Mouse (Mus musculus) CH12.LX (cell line): ENCODE data around the gene Dynll1.

Experiments used
- CTCF ChIP-seq, 2 experiments: IDR thresholded peaks in 1 of 2; conservative IDR thresholded peaks in 1 of 2; 2 replicates each; pipeline ENCODE4 v1.5.1; 2011 to 2012; ENCODE audit warnings: low read depth in 2 of 2, low read length in 2 of 2, improper control_type of control experiment in 1 of 2, inconsistent platforms in 1 of 2, mild to moderate bottlenecking in 1 of 2, moderate library complexity in 1 of 2
- EP300 ChIP-seq: IDR thresholded peaks from 2 replicates; pipeline ENCODE4 v1.6.1; 2011; ENCODE audit warnings: low read length, improper control_type of control experiment
- GABPA ChIP-seq: IDR thresholded peaks from 2 replicates; pipeline ENCODE4 v1.6.1; 2012; ENCODE audit warnings: low read depth, low read length, improper control_type of control experiment, inconsistent platforms; ENCODE audit not compliant: insufficient replicate concordance
- HCFC1 ChIP-seq: IDR thresholded peaks from 2 replicates; pipeline ENCODE4 v1.6.1; 2012; ENCODE audit warnings: low read depth, mild to moderate bottlenecking, inconsistent platforms, low read length, improper control_type of control experiment
- POLR2A ChIP-seq: IDR thresholded peaks from 2 replicates; pipeline ENCODE4 v1.6.1; 2011; ENCODE audit warnings: low read depth, mild to moderate bottlenecking, improper control_type of control experiment, low read length
- POLR2AphosphoS2 ChIP-seq: IDR thresholded peaks from 2 replicates; pipeline ENCODE4 v1.6.1; 2011; ENCODE audit warnings: low read depth, low read length, improper control_type of control experiment
- SMC3 ChIP-seq: IDR thresholded peaks from 2 replicates; pipeline ENCODE4 v1.6.1; 2011; ENCODE audit warnings: low read depth, low read length, improper control_type of control experiment
- TBP ChIP-seq: conservative IDR thresholded peaks from 2 replicates; pipeline ENCODE4 v1.6.1; 2011; ENCODE audit warnings: low read depth, low read length, improper control_type of control experiment
- TCF12 ChIP-seq: IDR thresholded peaks from 2 replicates; pipeline ENCODE4 v1.6.1; 2014; ENCODE audit warnings: low read depth, mild to moderate bottlenecking, inconsistent platforms, low read length, improper control_type of control experiment
- UBTF ChIP-seq: IDR thresholded peaks from 2 replicates; pipeline ENCODE4 v1.6.1; 2012; ENCODE audit warnings: low read depth, mild to moderate bottlenecking, inconsistent platforms, low read length, improper control_type of control experiment, moderate library complexity
- ZC3H11A ChIP-seq: IDR thresholded peaks from 2 replicates; pipeline ENCODE4 v1.6.1; 2012; ENCODE audit warnings: low read depth, mild to moderate bottlenecking, inconsistent platforms, low read length, improper control_type of control experiment
- ZMIZ1 ChIP-seq: IDR thresholded peaks from 2 replicates; pipeline ENCODE4 v1.6.1; 2012; ENCODE audit warnings: low read depth, mild to moderate bottlenecking, inconsistent platforms, low read length, improper control_type of control experiment

DNA sequence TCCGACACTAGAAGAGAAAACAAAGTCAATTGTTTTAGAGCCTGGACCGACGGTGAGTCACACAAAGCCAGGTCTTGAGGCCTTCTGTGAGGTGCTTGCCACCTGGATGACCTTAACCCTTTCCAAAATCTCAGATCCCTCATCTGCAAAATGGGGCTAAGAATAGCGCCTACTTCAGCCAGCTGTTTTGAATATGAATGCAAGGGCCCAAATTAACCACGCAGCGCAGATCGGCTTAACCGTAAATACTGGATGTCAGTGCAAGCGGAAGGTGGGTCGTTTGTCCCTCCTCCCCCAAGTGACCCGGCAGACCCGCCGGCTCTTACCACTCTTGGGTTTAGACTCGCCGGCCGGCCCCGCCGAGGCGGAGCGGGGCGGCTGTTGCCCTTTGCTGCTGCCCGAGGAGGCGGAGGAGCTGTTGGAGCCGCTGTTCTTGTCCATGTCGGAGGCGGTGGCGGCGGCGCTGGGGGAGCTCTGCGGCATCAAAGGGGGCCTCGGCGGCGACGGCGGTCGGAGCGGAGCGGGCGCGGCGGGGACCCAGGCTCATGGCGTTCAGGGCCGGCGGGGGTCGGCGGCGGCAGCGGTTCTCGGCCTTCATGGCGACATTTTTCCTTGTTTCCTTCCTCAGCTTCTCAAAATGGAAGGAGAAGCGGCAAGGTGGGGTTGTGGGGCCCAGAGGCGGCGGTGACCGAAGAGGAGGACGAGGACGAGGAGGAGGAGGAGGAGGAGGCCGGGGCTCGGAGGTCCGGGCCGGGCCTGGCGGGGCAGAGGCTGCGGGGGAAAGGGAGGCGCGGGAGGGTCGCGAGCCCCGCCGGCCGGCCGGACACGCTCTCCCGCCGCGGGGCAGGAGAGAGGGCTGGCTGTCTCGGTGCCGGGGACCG lies 28.6 kb downstream of the Dynll1 start:
- no peak for TF ChIP-seq CTCF (conservative IDR thresholded peaks at IDR 0.05 in 1 of 2, IDR thresholded peaks at IDR 0.05 in 1 of 2; ENCODE audit: low read depth in 2 of 2, low read length in 2 of 2)
- no peak for TF ChIP-seq EP300
- TF ChIP-seq POLR2A: no peak
- no peak for TF ChIP-seq TCF12
- peak; percentile 89; the same call in 1 of the 2 replicates for TF ChIP-seq UBTF
- TF ChIP-seq GABPA: no peak
- TF ChIP-seq ZC3H11A: no peak
- 0 out of 2 replicates have a peak, but pooled peaks have one; percentile 10 for TF ChIP-seq ZMIZ1
- TF ChIP-seq TBP: no peak
- TF ChIP-seq HCFC1: no peak
- TF ChIP-seq SMC3: no peak
- TF ChIP-seq POLR2AphosphoS2: no peak
